Mouse (Mus musculus) olfactory bulb, adult 2 months (tissue): ENCODE measurements around the gene Rbl1. TPM values are rescaled to one million over a fixed set of nuclear protein-coding genes. Genes with fewer than 3 reads are reported as not detected.

Source experiments
- H3K27ac ChIP-seq: fragments of 200-500 bp; 2 replicates; pipeline ENCODE4 v1.5.1; 2012; ENCODE audit warnings: low read depth, low read length; ENCODE audit not compliant: insufficient read depth
- H3K4me1 ChIP-seq: fragments of 200-500 bp; 2 replicates; pipeline ENCODE4 v1.6.1; 2012; ENCODE audit warnings: low read length; ENCODE audit not compliant: control insufficient read depth, insufficient read depth
- H3K4me3 ChIP-seq: fragments of 200-500 bp; 2 replicates; pipeline ENCODE4 v1.5.1; 2012; ENCODE audit warnings: mild to moderate bottlenecking, low read depth, low read length, moderate library complexity; ENCODE audit not compliant: insufficient read depth
- CTCF ChIP-seq: fragments of 200-500 bp; IDR thresholded peaks from 2 replicates; pipeline ENCODE4 v1.5.1; 2012; ENCODE audit warnings: low read depth, mild to moderate bottlenecking, low read length, moderate library complexity; ENCODE audit not compliant: insufficient read depth
- POLR2A ChIP-seq: fragments of 200-500 bp; IDR thresholded peaks from 2 replicates; pipeline ENCODE4 v1.6.1; 2012; ENCODE audit warnings: mild to moderate bottlenecking, low read depth, low read length, moderate library complexity; ENCODE audit not compliant: insufficient read depth
- WGBS: fragments of 180-500 bp; shearing (Covaris S2); methylation state at CpG from one replicate; pipeline ENCODE4 v1.1.7; 2018; 5-methylcytosine and 5-hydroxymethylcytosine counted together
- polyA plus RNA-seq: library from polyadenylated mRNA; stranded (reverse); fragments of >200 nt; gene quantifications from 2 replicates; pipeline ENCODE4 v1.2.4, GENCODE M21; 2012; ENCODE audit warnings: low replicate concordance; ENCODE audit not compliant: missing spikeins, insufficient read depth, insufficient read length

Rbl1 gene
- polyA plus RNA-seq, 1 experiment = not detected

- H3K27ac ChIP-seq = no peak overlapping the region
Observed at GRCm38 (mm10) chr2:157129601-157130164, 74.7 kb downstream of the Rbl1 start.

GRCm38 (mm10) chr2:157129096-157129495 is 75.2 kb downstream of the Rbl1 start:
- Histone ChIP-seq H3K27ac (no peak overlapping the region), H3K4me1 (no peaks in the 10 kb centered on the region), H3K4me3 (no peak overlapping the region)
- TF ChIP-seq CTCF (no peak), POLR2A (no peak)
- WGBS = 90% methylated on average over 4 of the region's 4 CpGs

More at GRCm38 (mm10) chr2:157129601-157130164, 74.7 kb downstream of the Rbl1 start:
- 84% methylated on average over 11 of the region's 11 CpGs for WGBS
- no peak overlapping the region for H3K4me3 ChIP-seq
- TF ChIP-seq CTCF (no peak), POLR2A (no peak)
- no peaks in the 10 kb centered on the region for H3K4me1 ChIP-seq

- WGBS = 51% methylated on average over 4 of the region's 4 CpGs
- H3K4me1 ChIP-seq = no peaks in the 10 kb centered on the region
Observed at GRCm38 (mm10) chr2:157128072-157128471, 76.3 kb downstream of the Rbl1 start.

GRCm38 (mm10) chr2:157127370-157127769 is 77.0 kb downstream of the Rbl1 start:
- TF ChIP-seq POLR2A = no peak
- no peak for TF ChIP-seq CTCF
- no peak overlapping the region for H3K27ac ChIP-seq
- H3K4me3 ChIP-seq = no peak overlapping the region
- H3K4me1 ChIP-seq = no peaks in the 10 kb centered on the region
- WGBS = 76% methylated on average over 3 of the region's 3 CpGs

More at GRCm38 (mm10) chr2:157128072-157128471, 76.3 kb downstream of the Rbl1 start:
- Histone ChIP-seq H3K27ac (no peak overlapping the region), H3K4me3 (no peak overlapping the region)
- TF ChIP-seq POLR2A = no peak
- no peak for TF ChIP-seq CTCF

GRCm38 (mm10) chr2:157125246-157125645 is 79.1 kb downstream of the Rbl1 start:
- WGBS = 88% methylated on average over 3 of the region's 3 CpGs
- H3K4me3 ChIP-seq = no peak overlapping the region
- TF ChIP-seq CTCF (no peak), POLR2A (no peak)
- no peaks in the 10 kb centered on the region for H3K4me1 ChIP-seq
- H3K27ac ChIP-seq = no peak overlapping the region

GRCm38 (mm10) chr2:157121766-157122165 is 82.6 kb downstream of the Rbl1 start:
- no peak overlapping the region for H3K4me3 ChIP-seq
- no peaks in the 10 kb centered on the region for H3K4me1 ChIP-seq
- no peak overlapping the region for H3K27ac ChIP-seq
- WGBS = 91% methylated on average over 8 of the region's 8 CpGs
- TF ChIP-seq POLR2A = no peak
- TF ChIP-seq CTCF = no peak

GRCm38 (mm10) chr2:157119075-157119474 is 85.3 kb downstream of the Rbl1 start:
- Histone ChIP-seq H3K4me3 (no peak overlapping the region), H3K27ac (no peak overlapping the region), H3K4me1 (no peaks in the 10 kb centered on the region)
- TF ChIP-seq POLR2A = no peak
- TF ChIP-seq CTCF = no peak
- 73% methylated on average over 3 of the region's 3 CpGs for WGBS

GRCm38 (mm10) chr2:157118556-157118955 is 85.8 kb downstream of the Rbl1 start:
- H3K27ac ChIP-seq = no peak overlapping the region
- no peaks in the 10 kb centered on the region for H3K4me1 ChIP-seq
- WGBS = 79% methylated on average over 4 of the region's 4 CpGs
- TF ChIP-seq CTCF = no peak
- TF ChIP-seq POLR2A = no peak
- H3K4me3 ChIP-seq = no peak overlapping the region

GRCm38 (mm10) chr2:157116964-157117363 is 87.4 kb downstream of the Rbl1 start:
- Histone ChIP-seq H3K4me3 (no peak overlapping the region), H3K27ac (no peak overlapping the region), H3K4me1 (no peaks in the 10 kb centered on the region)
- no peak for TF ChIP-seq CTCF
- TF ChIP-seq POLR2A = no peak
- 17% methylated on average over 3 of the region's 3 CpGs for WGBS

GRCm38 (mm10) chr2:157108236-157108635 is 96.1 kb downstream of the Rbl1 start:
- Histone ChIP-seq H3K27ac (no peak overlapping the region), H3K4me3 (no peak overlapping the region), H3K4me1 (no peaks in the 10 kb centered on the region)
- TF ChIP-seq CTCF (no peak), POLR2A (no peak)
- 87% methylated on average over 4 of the region's 4 CpGs for WGBS
